Mouse (Mus musculus) embryonic stem cell, embryonic (primary cell): ENCODE data around the gene Hist1h2ag.

Source experiments
- CTCF ChIA-PET, 4 experiments: fragments of 300-600 bp in 2 of 4; fragments of 350-600 bp in 2 of 4; sonication (Branson Sonifier 250); formaldehyde crosslinking; loops; one replicate each; lab custom pipeline; 2022; ENCODE audit warnings: inconsistent platforms in 2 of 4; lab: Charles Lee
- POLR2A ChIA-PET, 4 experiments: fragments of 300-600 bp in 2 of 4; fragments of 350-600 bp in 2 of 4; sonication (Branson Sonifier 250); formaldehyde crosslinking; loops; one replicate each; lab custom pipeline; 2022; ENCODE audit warnings: antibody characterized with exemption in 4 of 4, inconsistent platforms in 1 of 4; lab: Charles Lee

Gene Hist1h2ag

DNA sequence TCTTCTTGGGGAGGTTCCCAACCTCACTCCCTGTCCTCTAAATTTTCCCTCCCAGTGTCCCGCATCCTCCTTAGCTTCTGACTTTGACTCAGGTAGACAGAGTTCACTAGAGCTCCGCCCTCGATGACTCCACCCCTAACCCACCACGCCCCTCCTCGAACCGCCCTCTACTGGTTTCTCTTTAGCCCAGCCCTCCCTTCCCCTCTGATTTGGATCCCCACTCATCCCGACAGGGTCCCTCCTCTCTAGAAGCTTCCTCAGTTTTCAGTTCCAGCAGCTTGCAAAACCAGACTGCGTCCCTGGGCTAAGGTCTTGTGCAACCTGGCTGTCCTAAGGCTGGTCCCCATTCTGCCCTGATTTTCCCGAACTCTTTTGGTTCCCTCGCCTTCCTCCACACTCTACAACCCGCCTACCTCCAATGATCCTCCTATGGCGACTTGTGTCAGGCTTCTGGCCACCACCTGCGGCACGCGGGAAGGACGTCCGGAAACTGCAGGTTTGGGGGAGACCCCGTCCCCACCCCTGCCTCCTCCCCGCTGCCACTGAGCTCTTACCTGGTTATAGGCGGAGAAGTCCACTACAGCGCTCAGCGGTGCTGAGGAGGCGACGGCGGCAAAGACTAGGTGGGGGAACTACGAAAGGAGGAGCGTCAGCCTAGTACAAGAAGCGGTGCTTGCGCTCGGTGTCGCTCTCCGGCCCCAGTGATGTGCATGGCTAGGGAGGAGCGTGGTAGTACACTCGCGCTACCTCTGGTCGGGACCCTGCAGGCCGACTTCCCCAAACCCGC lies 36.2 kb downstream of the Hist1h2ag start:
- CTCF ChIA-PET: interaction anchor here in 3 of 4 experiments (0.6 to 2.1 kb wide), 9 partner anchors 9 to 126 kb away, joined by 3 to 7 read pairs (median 3); partner anchors contain the start of gene Pom121l2 (in 1 of the 3)
- POLR2A ChIA-PET: interaction anchor here (0.6 to 4.0 kb wide), 42 partner anchors 9 to 1677 kb away, joined by 3 to 47 read pairs (median 4); partner anchors contain the start of genes Hist1h2ah (in 3 of the 4), Hist1h2bk (in 3 of the 4), Hist1h2ag (in 2 of the 4) and Hist1h2bj (in 2 of the 4)

DNA sequence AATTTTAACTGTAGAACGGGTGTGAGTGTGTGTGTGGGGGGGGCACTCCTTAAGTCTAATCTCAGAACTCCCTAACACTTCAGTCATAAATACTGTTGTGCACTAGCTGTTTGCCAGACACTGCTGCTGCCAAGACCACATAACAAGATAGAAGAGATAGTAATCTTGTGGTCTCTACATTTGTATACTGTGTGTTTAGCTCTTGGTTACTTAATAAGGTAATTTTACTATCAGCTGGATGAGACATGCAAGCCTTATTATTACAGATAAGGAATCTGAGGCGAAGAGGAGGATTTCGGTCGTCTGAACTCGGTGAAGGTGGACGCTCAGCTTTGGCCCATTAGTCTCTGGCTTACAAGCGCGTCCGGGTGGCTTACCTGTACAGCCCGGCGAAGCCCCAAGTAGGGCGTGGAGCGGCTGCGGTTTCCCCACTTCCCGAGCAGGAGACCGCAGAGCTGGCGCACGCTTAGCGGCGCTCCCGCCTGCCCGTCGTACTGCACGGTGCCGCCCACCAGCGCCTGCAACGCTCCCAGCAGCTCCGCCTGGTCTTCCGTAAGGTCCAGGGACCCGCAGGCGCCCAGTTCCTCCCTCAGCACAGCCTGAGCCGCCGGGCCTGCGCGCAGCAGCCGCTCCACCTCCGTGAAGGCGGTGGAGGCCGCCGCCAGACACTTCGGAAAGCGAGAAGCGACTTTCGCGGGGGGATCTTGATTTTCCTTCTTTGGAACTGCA lies 37.0 kb downstream of the Hist1h2ag start:
- ChIA-PET POLR2A (interaction anchor here (0.6 to 4.0 kb wide), 39 partner anchors 9 to 1678 kb away, joined by 3 to 47 read pairs (median 4); partner anchors contain the start of genes Hist1h2ah (in 3 of the 4), Hist1h2bk (in 3 of the 4), Hist1h2ag (in 2 of the 4) and Hist1h2bj (in 2 of the 4)), CTCF (interaction anchor here in 3 of 4 experiments (0.6 to 2.1 kb wide), 10 partner anchors 9 to 178 kb away, joined by 3 to 7 read pairs (median 3); no protein-coding TSS in a partner anchor)

DNA sequence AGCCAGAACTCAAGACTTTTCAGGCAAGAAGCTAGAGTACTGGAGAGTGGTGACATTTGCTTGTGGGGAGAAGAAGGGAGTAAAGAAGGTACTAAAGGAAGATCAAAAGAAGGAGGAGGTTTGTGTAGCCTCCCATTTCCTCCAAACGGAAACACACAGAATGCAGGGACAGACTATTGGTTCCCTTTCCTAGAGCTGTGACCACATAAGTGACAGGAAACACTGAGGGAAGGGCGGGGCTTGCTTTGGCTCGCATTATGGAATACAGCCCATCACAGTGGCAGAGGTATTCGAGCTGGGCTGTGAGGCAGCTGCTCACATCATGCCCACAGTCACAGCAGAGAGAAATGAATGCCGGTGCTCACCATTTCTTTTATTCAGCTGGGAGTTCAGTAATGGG lies 40.9 kb downstream of the Hist1h2ag start:
- CTCF ChIA-PET: no interaction called here
- POLR2A ChIA-PET: interaction anchor here in 2 of 4 experiments (0.6 to 1.2 kb wide), 6 partner anchors 12 to 1408 kb away, joined by 3 to 5 read pairs (median 4); partner anchors contain the start of genes Pom121l2 (in 2 of the 2) and Hist1h2ag (in 1 of the 2)

DNA sequence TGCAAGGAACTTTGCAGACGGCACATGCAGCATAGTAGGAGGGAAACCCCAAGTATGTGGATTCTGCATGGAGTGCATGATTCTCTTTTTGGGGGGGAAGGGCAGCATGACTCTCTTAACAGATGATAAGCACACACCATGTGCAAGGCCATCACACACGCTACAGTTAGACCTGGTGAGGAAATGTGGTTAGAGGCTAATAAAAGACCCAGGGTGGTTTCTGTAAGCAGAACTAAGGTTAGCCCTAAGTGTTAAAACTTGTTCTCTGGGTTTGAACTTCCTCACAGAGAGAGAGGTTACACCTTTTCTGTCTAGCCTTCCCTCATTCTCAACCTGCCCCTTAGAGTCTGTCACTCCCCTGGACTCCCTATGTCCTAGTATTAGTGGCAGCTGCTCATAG lies 41.4 kb downstream of the Hist1h2ag start:
- POLR2A ChIA-PET: interaction anchor here in 2 of 4 experiments (0.9 to 1.6 kb wide), 4 partner anchors 12 to 21 kb away, joined by 3 to 5 read pairs (median 4); partner anchors contain the start of gene Pom121l2 (in 2 of the 2)
- CTCF ChIA-PET: no interaction called here

DNA sequence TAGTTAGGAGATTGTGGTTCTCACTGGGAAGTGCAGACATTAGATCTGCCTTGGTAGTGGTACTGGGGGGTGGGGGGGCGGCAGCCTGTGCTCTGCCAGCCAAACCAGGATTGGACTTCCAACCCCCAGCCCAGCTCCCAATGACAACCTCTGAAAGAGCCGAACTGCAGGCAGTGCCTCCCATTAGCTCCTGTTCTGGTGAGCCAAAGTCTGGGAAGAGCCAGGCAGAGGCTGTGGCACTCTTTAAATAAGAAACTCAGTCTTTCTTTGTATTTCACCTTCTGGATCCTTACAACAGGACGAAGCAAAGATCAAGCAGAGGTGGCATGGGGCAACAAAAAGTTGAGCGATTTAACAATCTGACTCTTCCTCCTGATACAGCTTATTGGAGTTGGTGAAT lies 43.6 kb downstream of the Hist1h2ag start:
- ChIA-PET POLR2A (interaction anchor here in 1 of 4 experiments (0.9 to 1.7 kb wide), 4 partner anchors 11 to 36 kb away, joined by 3 to 7 read pairs (median 5); partner anchors contain the start of genes Hist1h2ah, Hist1h2bk, Pom121l2 and Prss16), CTCF (interaction anchor here in 1 of 4 experiments (0.6 kb wide), 1 partner anchor 178 kb away, joined by 7 read pairs; no protein-coding TSS in a partner anchor)

DNA sequence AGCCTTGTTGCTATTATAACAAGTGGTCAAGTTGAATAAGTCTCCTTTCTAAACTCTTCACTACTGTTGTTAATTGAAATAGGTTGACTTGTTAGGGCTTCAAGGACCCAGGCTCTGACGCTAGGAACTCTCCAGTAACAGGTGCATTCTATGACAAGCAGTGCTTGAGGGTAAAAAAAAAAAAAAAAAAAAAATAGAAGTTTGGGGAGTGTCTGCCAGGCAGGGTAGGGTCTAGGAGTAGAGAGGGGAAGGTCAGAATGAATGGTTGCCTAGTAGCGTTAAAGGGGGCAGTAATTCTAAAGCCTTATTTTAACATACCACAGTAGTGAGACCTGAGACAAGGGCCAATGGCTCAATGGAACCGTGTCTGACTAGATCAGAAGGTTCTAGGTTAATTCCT lies 44.3 kb downstream of the Hist1h2ag start:
- POLR2A ChIA-PET: no interaction called here
- CTCF ChIA-PET: no interaction called here

DNA sequence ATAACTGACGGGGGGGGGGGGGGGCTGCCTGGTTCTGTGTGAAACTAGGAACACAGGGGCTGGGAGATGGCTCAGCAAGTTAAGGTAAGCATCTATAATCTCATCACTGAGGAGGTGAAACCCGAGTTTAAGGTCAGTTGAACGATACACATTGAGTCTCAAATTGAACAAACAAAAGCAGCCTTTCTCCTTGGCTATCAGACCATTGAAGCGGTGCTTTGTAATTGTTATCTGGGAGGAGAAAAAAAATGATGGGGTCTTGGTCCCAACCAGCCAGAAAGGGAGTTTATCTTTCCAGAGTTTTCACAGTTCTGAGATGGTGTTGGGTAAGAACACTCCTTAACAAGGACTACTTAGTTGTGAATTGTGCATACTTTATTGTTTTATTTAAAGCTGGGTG lies 44.9 kb downstream of the Hist1h2ag start:
- CTCF ChIA-PET: no interaction called here
- POLR2A ChIA-PET: interaction anchor here in 1 of 4 experiments (1.4 to 2.5 kb wide), 2 partner anchors 16 to 36 kb away, joined by 5 to 11 read pairs; partner anchors contain the start of gene Pom121l2

DNA sequence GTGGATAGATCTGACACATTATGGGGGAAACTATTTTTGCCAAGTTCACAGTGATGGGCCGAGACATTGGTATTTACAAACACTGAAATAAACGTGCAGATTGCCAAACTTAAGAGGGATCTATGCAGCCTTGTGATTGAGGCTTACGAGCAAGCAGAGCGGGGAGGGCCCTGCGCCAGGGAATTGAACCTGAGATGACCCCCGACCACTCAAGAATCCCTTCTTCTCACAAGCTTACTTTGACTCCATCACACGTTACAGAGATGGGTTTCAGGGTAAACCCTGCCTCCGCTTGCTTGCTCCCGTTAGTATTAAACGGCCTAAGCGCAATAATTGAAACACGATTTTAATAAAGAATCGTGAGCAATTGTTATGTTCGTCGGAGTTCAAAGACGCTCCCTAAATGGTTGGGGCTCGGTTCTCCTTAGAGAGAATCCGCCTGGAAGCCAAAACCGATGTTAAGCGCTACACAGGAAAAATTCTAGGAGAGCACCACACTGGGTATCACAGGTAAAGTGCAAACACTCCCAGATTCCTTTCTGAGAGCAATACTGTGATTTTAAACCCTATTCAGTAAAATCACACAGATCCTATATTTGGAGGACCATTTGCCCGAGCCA lies 45.4 kb downstream of the Hist1h2ag start:
- CTCF ChIA-PET: no interaction called here
- POLR2A ChIA-PET: interaction anchor here in 2 of 4 experiments (1.4 to 3.2 kb wide), 7 partner anchors 9 to 46 kb away, joined by 4 to 23 read pairs (median 6); partner anchors contain the start of genes Hist1h2ag (in 1 of the 2), Hist1h2bj (in 1 of the 2) and Pom121l2 (in 1 of the 2)

DNA sequence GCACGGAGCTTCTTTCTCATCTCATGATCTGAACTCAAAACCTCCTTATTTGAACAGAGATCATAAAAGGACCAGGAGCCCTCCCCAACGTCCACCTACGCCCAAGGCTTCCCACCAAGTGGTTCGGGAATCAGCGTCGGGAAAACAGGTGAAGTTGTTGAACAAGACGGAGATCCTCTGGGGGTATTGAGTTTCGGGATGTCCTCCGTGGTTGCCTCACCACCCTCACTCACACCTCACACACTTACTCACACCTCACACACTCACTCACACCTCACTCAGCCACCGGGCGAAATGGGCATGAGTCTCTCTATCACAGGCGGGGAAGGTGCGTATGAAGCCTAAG lies 45.9 kb downstream of the Hist1h2ag start:
- ChIA-PET POLR2A (interaction anchor here in 3 of 4 experiments (0.6 to 3.2 kb wide), 15 partner anchors 9 to 388 kb away, joined by 3 to 23 read pairs (median 6); partner anchors contain the start of genes Hist1h2ag (in 1 of the 3), Hist1h2ah (in 1 of the 3), Hist1h2bj (in 1 of the 3) and Hist1h2bk (in 1 of the 3)), CTCF (interaction anchor here in 1 of 4 experiments (0.8 kb wide), 1 partner anchor 9 kb away, joined by 3 read pairs; no protein-coding TSS in a partner anchor)

DNA sequence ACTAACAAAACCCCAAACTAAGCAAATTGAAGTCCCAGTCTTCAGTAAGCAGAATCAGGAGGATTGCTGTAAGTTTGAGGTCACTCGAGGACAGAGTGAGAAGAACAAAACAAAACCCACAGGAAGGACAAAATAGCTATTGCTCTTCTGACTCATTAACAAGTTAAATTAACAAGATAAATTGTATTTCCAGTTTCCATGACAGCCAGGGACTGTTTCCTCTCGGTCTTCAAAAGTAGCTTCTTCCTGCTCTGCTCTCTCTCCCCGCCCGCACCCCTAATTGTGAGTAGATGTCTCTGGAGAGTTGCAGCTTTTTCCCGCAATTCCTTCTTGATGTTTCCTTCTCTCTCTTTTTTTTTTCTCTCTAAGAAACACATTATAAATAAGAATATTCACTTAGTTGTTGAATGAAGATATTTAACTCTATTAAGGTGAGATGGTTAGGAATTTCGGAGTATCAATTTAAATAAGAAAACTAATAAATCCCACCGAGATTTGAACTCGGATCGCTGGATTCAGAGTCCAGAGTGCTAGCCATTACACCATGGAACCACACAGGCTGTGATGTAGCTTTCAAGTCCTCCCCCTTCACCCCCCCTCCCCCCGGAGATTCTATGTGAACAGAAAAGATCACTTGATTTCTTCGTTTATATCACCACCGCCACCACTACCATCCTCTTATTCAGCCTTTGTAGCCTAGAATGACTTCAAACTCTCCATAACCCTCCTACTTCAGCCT lies 46.5 kb downstream of the Hist1h2ag start:
- POLR2A ChIA-PET: interaction anchor here in 3 of 4 experiments (0.6 to 3.2 kb wide), 35 partner anchors 9 to 1589 kb away, joined by 3 to 23 read pairs (median 5); partner anchors contain the start of genes Hist1h2ag (in 2 of the 3), Hist1h2ah (in 2 of the 3), Hist1h2bj (in 2 of the 3) and Hist1h2bk (in 2 of the 3)
- CTCF ChIA-PET: interaction anchor here (0.6 to 1.9 kb wide), 17 partner anchors 9 to 1499 kb away, joined by 3 to 7 read pairs (median 4); partner anchors contain the start of gene Pom121l2 (in 1 of the 4)

DNA sequence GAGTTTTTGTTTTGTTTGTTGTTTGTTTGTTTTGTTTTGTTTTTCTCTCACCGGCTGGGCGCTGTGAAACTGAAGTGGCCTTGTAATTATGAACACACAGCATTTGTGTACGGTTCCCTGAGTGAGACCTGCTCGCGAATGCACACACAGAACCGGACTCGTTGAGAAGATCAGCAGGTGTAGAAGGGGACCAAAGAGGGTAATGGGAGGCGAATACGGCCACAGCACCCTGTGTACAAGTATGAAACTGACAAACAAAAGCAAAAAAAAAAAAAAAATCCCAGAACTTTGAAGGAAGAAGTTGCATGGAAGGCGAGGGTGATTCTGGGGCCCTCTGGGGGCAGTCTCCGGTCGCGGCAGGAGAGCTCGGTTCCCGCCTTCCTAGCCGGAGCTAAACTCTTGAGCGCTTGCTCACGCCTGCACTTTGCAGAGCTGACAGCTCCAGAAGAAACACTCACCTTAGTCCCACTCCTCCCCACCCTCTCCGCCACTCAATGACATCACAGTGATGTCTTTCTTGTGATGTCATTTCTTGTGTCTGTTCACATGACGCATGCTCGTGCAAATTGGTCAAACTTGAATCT lies 47.3 kb downstream of the Hist1h2ag start:
- POLR2A ChIA-PET: interaction anchor here in 3 of 4 experiments (0.6 to 3.2 kb wide), 33 partner anchors 10 to 1589 kb away, joined by 3 to 23 read pairs (median 5); partner anchors contain the start of genes Hist1h2ag (in 2 of the 3), Hist1h2ah (in 2 of the 3), Hist1h2bj (in 2 of the 3) and Hist1h2bk (in 2 of the 3)
- CTCF ChIA-PET: interaction anchor here (0.6 to 1.9 kb wide), 16 partner anchors 10 to 1500 kb away, joined by 3 to 7 read pairs (median 4); partner anchors contain the start of gene Pom121l2 (in 1 of the 4)

DNA sequence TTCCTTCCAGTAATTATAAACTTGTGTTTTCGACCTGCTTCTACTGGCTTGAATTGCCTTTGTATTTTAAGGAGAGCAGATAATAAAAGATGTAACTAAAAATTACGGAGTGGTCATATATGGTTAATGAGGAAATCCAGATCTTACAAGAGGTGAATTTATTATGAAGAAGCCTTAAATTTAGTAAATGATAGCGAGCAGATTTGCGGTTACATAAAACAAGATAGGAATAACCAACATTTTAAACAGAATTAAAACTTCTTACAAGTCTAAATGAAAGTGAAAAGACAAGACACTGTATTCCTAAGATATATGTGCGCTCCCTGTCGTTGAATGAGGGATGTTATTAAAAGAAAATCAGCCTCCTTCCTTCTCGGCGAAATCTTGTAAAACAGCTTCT lies 47.8 kb downstream of the Hist1h2ag start:
- ChIA-PET POLR2A (interaction anchor here in 3 of 4 experiments (1.0 to 3.2 kb wide), 19 partner anchors 11 to 1560 kb away, joined by 3 to 23 read pairs (median 5); partner anchors contain the start of genes Hist1h2ah (in 2 of the 3), Hist1h2bk (in 2 of the 3), Hist1h2ag (in 1 of the 3) and Hist1h2an (in 1 of the 3)), CTCF (interaction anchor here in 3 of 4 experiments (0.9 to 1.9 kb wide), 6 partner anchors 10 to 1454 kb away, joined by 3 to 7 read pairs (median 4); no protein-coding TSS in a partner anchor)

DNA sequence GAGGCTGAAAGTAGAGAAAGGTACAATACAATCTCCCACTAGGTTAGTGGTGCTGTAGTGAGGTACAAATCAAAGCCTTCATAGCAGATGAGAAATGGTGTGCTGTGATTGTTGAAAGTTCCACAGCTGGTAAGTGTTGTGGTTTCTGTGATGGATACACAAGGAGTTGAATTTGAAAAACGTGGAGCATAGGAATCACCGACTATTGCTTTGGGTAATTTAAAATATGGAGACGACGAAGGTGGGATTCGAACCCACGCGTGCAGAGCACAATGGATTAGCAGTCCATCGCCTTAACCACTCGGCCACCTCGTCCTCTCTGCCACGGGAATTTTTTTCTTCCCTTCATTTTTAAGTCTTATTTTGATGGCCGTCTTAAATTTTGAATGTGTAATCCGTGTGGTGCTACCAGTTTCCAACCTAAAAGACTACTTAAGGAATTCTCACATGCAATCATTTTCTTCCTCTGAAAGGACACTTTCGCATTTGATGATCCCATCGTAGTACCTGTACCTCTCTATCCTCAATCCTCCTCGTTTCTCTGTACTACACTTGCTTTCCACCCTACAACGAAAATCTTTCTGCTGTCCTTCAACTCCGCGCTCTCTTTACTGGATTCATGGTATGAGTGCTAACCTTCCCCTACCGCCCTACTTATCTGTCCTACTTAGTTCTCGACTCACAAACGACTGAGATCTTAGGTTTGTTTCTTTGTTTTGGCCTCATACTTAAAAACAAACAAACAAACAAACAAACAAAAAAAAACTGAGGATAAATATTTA lies 48.6 kb downstream of the Hist1h2ag start:
- ChIA-PET POLR2A (interaction anchor here in 1 of 4 experiments (1.3 to 3.2 kb wide), 2 partner anchors 13 to 111 kb away, joined by 4 to 22 read pairs; no protein-coding TSS in a partner anchor), CTCF (interaction anchor here in 1 of 4 experiments (1.9 kb wide), 1 partner anchor 11 kb away, joined by 7 read pairs; no protein-coding TSS in a partner anchor)

DNA sequence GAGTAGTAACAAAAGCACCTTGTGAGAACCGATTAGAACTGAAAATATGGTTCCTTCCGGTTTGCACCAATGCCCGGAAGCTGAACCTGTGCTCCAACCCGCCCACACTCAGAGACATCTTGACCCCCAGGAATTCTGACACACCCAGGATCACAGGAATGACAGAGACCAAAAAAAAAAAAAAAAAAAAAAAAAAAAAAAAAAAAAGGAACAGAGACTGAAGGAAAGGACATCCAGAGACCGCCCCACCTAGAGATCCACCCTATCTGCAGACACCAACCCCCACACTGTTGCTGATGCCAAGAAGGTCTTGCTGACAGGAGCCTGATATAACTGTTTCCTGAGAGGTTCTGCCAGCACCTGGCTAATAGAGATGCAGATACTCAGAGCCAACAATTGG lies 50.2 kb downstream of the Hist1h2ag start:
- POLR2A ChIA-PET: interaction anchor here in 3 of 4 experiments (0.7 to 2.5 kb wide), 12 partner anchors 9 to 1691 kb away, joined by 3 to 9 read pairs (median 3); partner anchors contain the start of genes Hist1h2ac (in 1 of the 3), Hist1h2ag (in 1 of the 3), Hist1h2bc (in 1 of the 3) and Hist1h2bj (in 1 of the 3)
- CTCF ChIA-PET: interaction anchor here in 1 of 4 experiments (0.6 kb wide), 1 partner anchor 1054 kb away, joined by 3 read pairs; no protein-coding TSS in a partner anchor
